Mouse (Mus musculus) megakaryocyte, adult 5-6 weeks (primary cell): ENCODE results near the gene Mapk8ip1. TPM values are rescaled to one million over a fixed set of nuclear protein-coding genes. Genes with fewer than 3 reads are reported as not detected.

Experiments
- ATAC-seq: 2 replicates; pipeline ENCODE4 v1.8.0; 2016; ENCODE audit warnings: mild to moderate bottlenecking, inconsistent platforms; ENCODE audit not compliant: poor library complexity, severe bottlenecking
- total RNA-seq, 2 experiments: library from RNA; stranded (forward) in 1 of 2; stranded (reverse) in 1 of 2; fragments of 153-499, 151-499 nt in 1 of 2; fragments of 221-1000, 200-1000 nt in 1 of 2; gene quantifications; 2 replicates each; pipeline versions ENCODE4 v1.2.3 to v1.2.4; 2015 to 2017

Gene Mapk8ip1
- total RNA-seq (2015) (not detected in 2 replicates), total RNA-seq (2017) (0.04 TPM in 1 of 2 replicates, not detected in the other)

GRCm38 (mm10) chr2:92401091-92401561 is at the start of gene Mapk8ip1:
Mapk8ip1 (minus strand) TSS chr2:92401263.
- no peak for ATAC-seq

- ATAC-seq = no peak
Observed at GRCm38 (mm10) chr2:92447121-92447740, 46.2 kb upstream of the Mapk8ip1 start.

GRCm38 (mm10) chr2:92446656-92447055 is 45.6 kb upstream of the Mapk8ip1 start:
- no peak for ATAC-seq

GRCm38 (mm10) chr2:92445890-92446289 is 44.8 kb upstream of the Mapk8ip1 start:
- ATAC-seq = no peak

GRCm38 (mm10) chr2:92444376-92444775 is 43.3 kb upstream of the Mapk8ip1 start:
- ATAC-seq = no peak

- no peak for ATAC-seq
Observed at GRCm38 (mm10) chr2:92443313-92443712, 42.2 kb upstream of the Mapk8ip1 start.

GRCm38 (mm10) chr2:92442419-92443001 is 41.4 kb upstream of the Mapk8ip1 start:
- no peak for ATAC-seq

- no peak for ATAC-seq
Observed at GRCm38 (mm10) chr2:92440432-92440831, 39.4 kb upstream of the Mapk8ip1 start.

- ATAC-seq = no peak
Observed at GRCm38 (mm10) chr2:92438567-92438966, 37.5 kb upstream of the Mapk8ip1 start.

GRCm38 (mm10) chr2:92437875-92438274 is 36.8 kb upstream of the Mapk8ip1 start:
- peak; percentile 40 for ATAC-seq

GRCm38 (mm10) chr2:92437366-92437765 is 36.3 kb upstream of the Mapk8ip1 start:
- no peak for ATAC-seq

- no peak for ATAC-seq
Observed at GRCm38 (mm10) chr2:92435023-92435422, 34.0 kb upstream of the Mapk8ip1 start.

- ATAC-seq = peak; percentile 8
Observed at GRCm38 (mm10) chr2:92434375-92434745, 33.3 kb upstream of the Mapk8ip1 start.

GRCm38 (mm10) chr2:92433578-92434374 is 32.7 kb upstream of the Mapk8ip1 start, which contains the start of gene Cry2:
Cry2 (minus strand) TSS chr2:92434043.
- ATAC-seq = peak; percentile 91

GRCm38 (mm10) chr2:92432299-92433295 is 31.5 kb upstream of the Mapk8ip1 start:
- ATAC-seq = no peak

GRCm38 (mm10) chr2:92431611-92432179 is 30.6 kb upstream of the Mapk8ip1 start:
- ATAC-seq = no peak

GRCm38 (mm10) chr2:92430723-92431541 is 29.9 kb upstream of the Mapk8ip1 start:
- ATAC-seq = no peak

GRCm38 (mm10) chr2:92430089-92430488 is 29.0 kb upstream of the Mapk8ip1 start:
- no peak for ATAC-seq

- no peak for ATAC-seq
Observed at GRCm38 (mm10) chr2:92427882-92428281, 26.8 kb upstream of the Mapk8ip1 start.
